Mouse (Mus musculus): Measurements from ENCODE around the gene Fam216b. TPM values are rescaled to one million over a fixed set of nuclear protein-coding genes. Genes with fewer than 3 reads are reported as not detected.

The Fam216b gene
- polyA plus RNA-seq, 1 experiment from 2014 or later: 6.6 TPM

- no peaks in the 10 kb centered on the region for H3K36me3 ChIP-seq (ENCODE audit: insufficient read depth, low read length)
- no peak overlapping the region for H3K9ac ChIP-seq (replicated peaks; ENCODE audit: low read depth)
- TF ChIP-seq EP300 (IDR thresholded peaks at IDR 0.05) (no peak), CTCF (IDR thresholded peaks at IDR 0.05) (no peak)
- DNase-seq (ENCODE audit: low spot score) (no peak), ATAC-seq (no peak)
- H3K4me2 ChIP-seq (replicated peaks; ENCODE audit: low read depth, low read length): no peak overlapping the region
- H3K27me3 ChIP-seq (replicated peaks; ENCODE audit: insufficient read depth, low read length): no peaks in the 10 kb centered on the region
- H3K9me3 ChIP-seq (ENCODE audit: low read length): no peaks in the 10 kb centered on the region
- H3K27ac ChIP-seq (ENCODE audit: low read length): no peak overlapping the region
- H3K4me3 ChIP-seq (ENCODE audit: low read depth, low read length): no peak overlapping the region
- WGBS: 72% methylated on average over 8 of the region's 8 CpGs
- H3K4me1 ChIP-seq (ENCODE audit: insufficient read depth, low read depth, low read length): no peaks in the 10 kb centered on the region
Observed at GRCm38 (mm10) chr14:78038876-78039275, 49.9 kb downstream of the Fam216b start.

Other genes starting within 250 kb of the Fam216b start
- 60.1 and 70.2 TPM in 2 replicates for gene Dnajc15, start 213.9 kb downstream of the Fam216b start, polyA plus RNA-seq (2015; fragmentation: Nextera tagmentation; extraction: Ambion mirVana)
- 1.5 and 1.9 TPM in 2 replicates for gene Epsti1, start 184.8 kb downstream of the Fam216b start, polyA plus RNA-seq (2015; fragmentation: Nextera tagmentation; extraction: Ambion mirVana)
- 0.05 and 0.06 TPM in 2 replicates for gene Tnfsf11, start 219.0 kb upstream of the Fam216b start, polyA plus RNA-seq (2015; fragmentation: Nextera tagmentation; extraction: Ambion mirVana)